Mouse (Mus musculus) erythroblast, embryonic 14.5 days (primary cell): ENCODE data around the gene Mmd.

ENCODE experiments used
- GATA1 ChIP-seq: IDR thresholded peaks from 2 replicates; pipeline ENCODE4 v1.6.1; 2012; ENCODE audit warnings: low read length, inconsistent platforms, mixed read lengths
- TAL1 ChIP-seq: IDR thresholded peaks from 3 replicates; pipeline ENCODE4 v1.6.1; 2012; ENCODE audit warnings: low read length, inconsistent platforms, mixed read lengths

DNA sequence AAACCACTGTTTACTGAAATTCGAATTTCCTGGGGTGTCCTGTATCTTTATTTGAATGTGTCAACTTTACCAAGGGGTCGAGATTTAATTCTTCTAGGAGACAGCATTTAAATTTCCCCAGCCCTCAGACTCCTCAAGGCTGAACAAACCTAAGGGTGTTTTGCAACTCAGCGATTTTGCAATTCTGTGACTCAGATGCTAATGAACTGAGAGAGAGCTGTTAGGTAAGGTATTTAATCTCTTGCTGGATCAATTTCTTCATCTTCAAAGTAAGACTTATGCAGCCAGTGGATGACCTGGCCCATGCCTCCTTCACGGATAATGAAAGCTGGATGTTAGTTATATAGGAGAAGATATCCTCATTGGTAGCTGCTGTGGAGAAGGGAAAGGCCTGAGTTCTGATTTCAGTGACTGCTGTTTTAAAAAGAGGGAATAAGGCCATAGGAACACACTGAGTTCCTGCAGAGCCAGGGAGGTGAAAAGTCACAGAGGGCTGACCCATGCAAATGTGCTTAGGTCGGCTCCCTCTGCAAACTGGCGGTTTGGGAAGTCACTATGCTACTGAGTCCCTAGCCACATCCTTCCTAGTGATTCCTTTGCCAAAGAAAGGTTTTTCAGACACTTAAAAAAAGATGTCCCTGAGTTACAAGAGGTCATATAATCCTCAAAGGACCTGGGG is 8.5 kb upstream of the Mmd start:
- TF ChIP-seq TAL1 (no peak), GATA1 (no peak)
